Mouse (Mus musculus) heart, postnatal 10 days (tissue): ENCODE results near the gene Mybpc3. TPM values are rescaled to one million over a fixed set of nuclear protein-coding genes. Genes with fewer than 3 reads are reported as not detected.

Experiments
- DNase-seq, 2 experiments: peaks; one replicate each; pipeline ENCODE4 v3.0.0; 2021
- intact Hi-C: fragments of 180-260 bp; cut with DNase I; formaldehyde crosslinking; loops from one replicate; pipeline ENCODE4 v1.15.1; 2025
- total RNA-seq, 2 experiments: library from RNA; stranded (reverse); gene quantifications; 2 replicates each; pipeline ENCODE4 v1.2.3; 2021

The Mybpc3 gene
- total RNA-seq = 1,000 to 10,000 TPM; 1,924 to 2,166 TPM

DNA sequence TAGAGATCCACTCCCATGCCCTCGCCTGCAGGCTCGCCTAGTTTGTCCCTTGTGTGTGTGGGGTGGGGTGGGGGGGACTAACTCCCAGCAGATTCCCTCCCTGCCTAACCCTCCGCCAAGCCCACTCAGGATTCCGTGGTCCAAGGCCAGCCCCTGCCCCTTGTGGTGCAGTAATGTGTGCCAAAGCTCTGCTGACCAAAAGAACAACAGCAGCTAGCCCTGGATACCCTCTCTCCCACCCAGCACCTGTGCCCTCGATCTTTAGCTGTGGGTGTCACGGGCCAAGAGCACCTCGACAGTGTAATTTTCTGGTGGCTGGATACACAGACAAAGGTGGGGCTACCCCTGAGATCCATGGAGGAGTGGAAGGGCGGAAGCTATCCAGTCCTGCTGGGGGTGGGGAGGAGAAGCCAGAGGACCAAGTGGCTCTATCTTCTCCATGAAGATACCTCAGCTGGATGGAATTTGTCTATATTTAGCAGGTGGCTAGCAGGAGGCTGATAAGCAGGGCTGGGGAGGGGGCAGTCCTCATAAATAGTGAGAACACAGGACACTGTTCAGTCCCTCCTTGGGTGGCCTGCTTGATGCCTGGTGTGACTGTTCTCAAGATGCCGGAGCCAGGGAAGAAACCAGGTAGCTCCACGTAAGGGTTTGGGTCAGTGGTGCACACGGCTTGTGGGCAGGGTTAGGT is at the start of gene Mybpc3:
Gene Mybpc3 (plus strand): TSS at position 560 of the 691 bp plus-strand sequence.
- intact Hi-C loops = loop anchor here (5.0 kb wide), 2 partner anchors 120 to 140 kb away; partner anchors contain the start of genes Ddb2 and Pacsin3

DNA sequence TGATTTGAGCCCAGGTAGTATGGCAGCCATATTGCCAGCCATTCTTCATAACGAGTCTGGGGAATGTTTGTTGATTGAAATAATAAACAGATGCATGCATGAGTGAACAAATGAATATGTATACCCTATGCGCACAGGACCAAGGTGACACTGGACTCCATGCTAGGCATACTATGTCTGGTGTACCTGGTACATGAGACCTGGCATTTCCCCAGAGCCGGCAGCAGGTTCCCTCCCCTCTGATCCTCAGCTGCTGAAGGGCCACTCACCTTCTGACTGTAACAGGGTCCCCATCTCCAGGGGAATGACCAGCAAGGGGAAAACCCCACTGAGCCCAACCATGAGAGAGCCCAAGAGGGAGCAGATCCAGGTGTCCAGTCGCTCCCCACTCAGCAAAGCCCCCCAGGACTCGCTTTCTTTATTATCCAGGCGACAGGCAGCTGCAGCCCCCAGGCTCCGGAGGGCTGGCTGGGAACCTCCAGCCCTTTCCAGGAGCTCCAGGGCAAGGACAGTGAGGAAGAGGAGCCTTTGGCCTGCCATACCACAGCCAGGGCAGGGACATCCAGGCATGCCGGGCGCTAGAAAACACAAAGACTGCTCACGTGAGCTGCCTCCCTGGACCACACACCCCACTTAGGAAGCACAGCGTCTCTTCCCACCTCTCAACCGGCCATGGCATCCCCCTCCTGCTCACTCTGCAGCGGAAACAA is 49.6 kb upstream of the Mybpc3 start:
- no peak for DNase-seq
- intact Hi-C loops = no loop called here

More for the DNA sequence above, at the start of gene Mybpc3:
- peak; percentile 74 to 80 for DNase-seq

DNA sequence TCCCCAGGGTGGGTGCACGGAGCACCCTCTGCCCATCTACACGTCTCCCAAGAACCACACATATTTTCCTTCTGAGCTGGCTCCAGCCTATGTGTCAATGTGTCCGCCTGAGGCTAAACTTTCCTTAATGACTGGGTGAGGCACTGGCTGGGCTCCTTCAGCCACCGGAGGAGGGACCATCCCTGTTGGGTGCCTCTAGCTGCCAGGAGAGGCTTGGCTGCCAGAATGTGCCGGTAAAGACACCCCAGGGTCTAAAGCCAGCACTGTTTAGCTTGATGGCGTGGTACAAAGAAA is 49.1 kb upstream of the Mybpc3 start:
- no peak for DNase-seq
- intact Hi-C loops = no loop called here

DNA sequence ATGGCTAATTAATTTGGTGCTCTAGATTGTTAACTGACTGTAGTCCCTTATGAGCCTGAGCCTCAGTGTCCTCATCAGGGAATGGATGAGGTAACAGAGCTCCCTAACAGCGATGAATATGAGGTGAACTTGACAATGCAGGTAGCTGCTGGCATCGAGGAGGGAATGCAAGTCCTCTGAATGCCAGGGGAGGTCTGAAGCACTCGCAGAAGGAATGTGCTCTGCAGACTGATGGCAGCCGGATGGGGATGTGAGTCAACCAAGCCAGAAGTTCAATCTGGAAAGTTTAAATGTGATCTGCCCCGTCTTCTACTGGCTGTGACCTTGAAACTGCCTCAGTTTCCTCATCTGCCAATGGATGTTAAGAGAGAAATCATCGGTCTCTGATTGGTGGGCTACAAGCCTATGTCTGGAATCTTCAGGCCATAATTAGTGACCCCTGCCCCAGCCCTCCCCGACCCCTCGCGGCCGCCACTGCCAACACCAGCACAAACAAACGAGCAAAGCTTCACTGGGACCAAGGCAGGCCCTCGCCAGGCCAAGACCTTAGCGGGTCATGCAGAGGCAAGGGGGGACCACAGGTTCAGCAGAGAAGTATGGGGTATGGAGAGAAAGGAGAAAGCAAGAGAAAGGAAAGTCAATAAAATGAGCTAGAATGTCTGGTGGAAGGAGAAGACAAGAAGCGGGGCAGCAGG is 48.5 kb upstream of the Mybpc3 start:
- no peak for DNase-seq
- intact Hi-C loops = no loop called here

DNA sequence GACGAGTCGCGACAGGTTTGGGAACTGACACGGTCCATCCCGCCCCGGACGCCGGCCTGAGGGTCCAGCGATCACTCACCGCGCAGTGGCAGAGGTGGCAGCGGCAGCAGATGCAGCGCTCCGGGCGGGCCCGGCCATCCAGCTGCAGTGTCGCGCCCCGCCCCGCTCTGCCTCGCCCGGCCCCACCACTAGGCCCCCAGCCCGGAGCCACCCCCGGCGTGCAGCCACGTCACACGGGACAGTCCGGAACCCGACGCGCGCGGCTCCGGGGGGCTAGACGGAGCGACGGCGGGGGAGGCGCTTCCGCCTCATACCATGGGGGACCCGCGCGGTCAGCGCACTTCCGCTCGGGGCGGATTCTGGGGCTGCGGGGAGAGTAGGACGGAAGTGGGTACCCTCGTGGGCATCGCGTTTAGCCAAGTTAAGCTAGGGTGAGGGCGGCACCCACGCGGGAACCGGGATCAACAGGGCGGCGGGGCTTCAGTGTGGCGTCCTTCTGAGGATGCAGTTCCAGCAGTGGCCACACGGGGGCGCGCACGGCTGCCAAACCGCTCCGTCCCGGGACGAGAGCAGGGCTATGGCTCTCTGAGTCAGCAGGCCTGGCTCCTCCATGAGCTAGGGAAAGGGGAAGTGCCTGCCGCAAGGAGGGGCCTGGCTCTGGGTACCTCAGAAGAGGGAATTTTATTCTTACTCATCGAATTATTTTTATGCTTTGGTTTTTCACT is 47.7 kb upstream of the Mybpc3 start, which contains the start of gene Slc39a13:
Gene Slc39a13 (minus strand): TSS at position 342 of the 725 bp plus-strand sequence.
- DNase-seq = peak; percentile 98
- intact Hi-C loops = loop anchor here (1.0 to 5.0 kb wide), 2 partner anchors 31 to 132 kb away; partner anchors contain the start of genes Acp2 and Nr1h3

DNA sequence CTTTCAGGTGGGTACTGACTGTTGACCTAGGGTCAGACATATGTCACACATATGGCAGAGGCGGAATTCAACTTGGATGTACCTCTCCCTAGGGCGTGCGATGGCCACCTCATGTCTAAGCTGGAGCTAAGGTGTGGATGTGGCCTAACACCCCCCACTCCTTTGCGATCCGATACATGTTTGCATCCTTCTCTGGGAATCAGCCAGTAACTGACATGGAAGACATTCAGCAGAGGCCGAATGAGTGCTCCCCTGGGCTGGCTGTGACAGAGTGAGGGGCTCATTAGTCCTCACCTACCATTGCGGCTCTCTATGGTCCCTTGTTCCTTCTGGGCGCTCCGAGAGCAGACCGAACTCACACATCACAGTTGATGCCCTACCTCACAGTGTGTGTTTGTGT is 46.9 kb upstream of the Mybpc3 start:
- no peak for DNase-seq
- intact Hi-C loops = loop anchor here (5.0 kb wide), 1 partner anchor 131 kb away; the partner anchor contains the start of genes Acp2 and Nr1h3

DNA sequence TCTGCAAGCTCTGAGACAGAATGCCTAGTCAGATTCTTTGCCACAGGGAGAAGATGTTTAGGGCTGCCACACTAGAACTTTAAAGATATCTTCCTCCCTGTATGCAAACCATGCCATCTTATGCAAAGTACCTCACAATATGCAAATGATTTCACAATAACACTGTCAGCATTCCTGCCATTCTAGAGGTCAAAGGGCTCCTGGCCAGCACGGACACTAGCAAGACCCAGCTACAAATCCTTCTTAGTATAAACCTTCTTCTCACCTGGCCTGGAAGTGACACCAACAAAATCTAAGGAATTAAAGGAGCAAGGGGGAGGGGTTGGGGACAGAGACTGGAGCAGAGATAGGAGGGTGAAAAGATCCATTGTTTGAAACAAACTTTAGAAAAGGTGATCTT is 45.9 kb upstream of the Mybpc3 start:
- no peak for DNase-seq
- intact Hi-C loops = loop anchor here (5.0 kb wide), 1 partner anchor 130 kb away; the partner anchor contains the start of genes Acp2 and Nr1h3

DNA sequence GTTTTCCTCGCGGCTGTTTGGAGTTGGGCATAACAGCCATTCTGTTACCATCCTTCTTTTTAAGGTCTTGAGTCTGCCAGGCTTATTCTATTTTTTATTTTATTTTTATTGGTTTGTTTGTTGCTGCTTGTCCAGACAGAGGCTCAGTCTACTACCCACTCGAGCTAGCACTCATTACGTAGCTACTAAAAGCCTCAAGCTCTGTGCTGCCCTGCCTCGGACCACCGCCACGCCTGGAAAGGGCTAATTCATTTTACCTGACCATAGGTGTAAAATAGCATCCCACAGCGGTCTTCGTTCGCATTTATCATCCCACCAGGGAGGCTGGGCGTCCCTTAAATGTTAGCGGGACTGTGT is 40.0 kb upstream of the Mybpc3 start:
- intact Hi-C loops = no loop called here
- DNase-seq = no peak

DNA sequence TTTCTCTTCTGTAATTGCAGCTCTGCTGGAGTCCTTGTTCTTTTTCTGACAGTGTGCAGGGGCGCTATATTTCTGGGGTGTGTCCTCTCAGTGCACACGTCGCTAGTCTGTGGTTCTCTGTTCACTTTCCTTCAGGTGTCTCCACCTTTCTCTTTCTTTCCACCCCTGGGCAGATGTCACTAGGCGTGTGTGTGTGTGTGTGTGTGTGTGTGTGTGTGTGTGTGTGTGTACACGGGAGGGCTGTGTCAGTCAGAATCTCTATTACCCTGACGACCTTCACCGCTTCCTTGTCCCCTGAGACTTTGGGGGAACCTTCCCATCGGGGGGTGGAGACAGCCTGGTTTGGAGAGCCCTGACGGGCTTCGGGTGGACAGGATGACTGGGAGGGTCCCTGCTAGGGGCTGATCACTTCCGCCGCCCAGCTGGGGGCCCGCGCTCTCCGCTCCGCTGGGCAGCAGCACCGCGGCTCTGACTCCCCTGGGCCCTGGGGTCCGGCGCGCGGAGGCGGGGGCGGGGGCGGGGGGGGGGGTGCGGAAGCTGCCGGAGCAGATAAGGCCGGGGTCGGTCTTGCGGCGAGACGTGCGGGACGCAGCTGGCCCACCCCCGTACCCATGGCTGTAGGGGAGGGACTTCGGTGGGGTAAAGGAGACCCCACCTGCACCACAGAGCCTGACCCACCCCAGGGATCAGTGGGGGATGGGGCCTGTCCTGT is 39.5 kb upstream of the Mybpc3 start:
- no peak for DNase-seq
- intact Hi-C loops = no loop called here

DNA sequence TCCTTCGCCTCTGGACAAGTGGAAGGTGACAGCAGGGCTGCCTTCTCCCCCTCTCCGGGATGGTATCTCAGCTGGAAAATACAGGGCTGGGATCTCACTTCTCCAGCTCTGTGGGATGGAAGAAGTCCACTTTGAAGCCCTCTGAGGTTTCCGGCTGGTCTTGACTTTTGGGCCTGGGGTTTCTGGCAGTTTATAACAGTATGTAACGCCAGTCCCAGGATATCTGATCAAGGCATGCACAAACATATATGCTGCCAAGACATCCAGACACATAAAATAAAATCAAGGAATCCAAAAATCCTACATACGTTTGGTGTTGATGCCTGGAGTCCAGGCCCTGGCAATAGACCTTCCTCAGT is 38.9 kb upstream of the Mybpc3 start:
- no peak for DNase-seq
- intact Hi-C loops = no loop called here

DNA sequence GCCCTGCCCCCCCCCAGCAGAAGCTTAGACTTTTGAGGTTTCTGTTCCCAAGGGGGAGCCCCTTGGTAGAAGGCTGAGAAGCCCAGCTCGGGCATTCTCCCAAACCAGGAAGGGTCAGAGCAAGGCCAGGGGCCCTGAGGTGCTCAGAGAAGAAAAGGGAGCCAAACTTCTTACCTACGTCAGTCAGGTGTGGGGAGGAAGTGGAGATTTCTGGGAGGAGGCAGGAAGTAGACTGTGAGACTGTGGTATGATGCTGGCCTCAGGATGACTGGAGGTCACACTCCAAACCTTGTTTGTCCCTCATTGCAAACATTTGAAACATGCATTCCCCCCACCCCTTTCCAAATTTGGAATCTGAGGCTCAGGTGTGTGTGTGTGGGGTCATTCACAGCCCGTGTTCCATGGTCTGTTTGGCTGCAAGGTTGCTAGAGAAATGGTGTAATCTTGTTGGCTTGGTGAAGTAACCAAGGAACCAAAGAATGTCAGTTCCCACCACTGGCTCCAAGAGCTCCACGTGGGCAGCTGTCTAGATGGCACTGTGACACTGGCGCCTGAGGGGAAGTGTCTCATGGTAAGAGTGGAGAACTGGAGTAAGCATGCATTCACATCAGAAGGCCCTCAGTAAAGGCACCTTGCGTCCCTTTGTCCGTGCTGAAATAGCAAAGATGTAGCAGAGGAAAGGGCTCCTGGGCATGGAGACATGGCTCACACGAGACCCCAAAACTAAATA is 37.0 kb upstream of the Mybpc3 start:
- no peak for DNase-seq
- intact Hi-C loops = no loop called here

DNA sequence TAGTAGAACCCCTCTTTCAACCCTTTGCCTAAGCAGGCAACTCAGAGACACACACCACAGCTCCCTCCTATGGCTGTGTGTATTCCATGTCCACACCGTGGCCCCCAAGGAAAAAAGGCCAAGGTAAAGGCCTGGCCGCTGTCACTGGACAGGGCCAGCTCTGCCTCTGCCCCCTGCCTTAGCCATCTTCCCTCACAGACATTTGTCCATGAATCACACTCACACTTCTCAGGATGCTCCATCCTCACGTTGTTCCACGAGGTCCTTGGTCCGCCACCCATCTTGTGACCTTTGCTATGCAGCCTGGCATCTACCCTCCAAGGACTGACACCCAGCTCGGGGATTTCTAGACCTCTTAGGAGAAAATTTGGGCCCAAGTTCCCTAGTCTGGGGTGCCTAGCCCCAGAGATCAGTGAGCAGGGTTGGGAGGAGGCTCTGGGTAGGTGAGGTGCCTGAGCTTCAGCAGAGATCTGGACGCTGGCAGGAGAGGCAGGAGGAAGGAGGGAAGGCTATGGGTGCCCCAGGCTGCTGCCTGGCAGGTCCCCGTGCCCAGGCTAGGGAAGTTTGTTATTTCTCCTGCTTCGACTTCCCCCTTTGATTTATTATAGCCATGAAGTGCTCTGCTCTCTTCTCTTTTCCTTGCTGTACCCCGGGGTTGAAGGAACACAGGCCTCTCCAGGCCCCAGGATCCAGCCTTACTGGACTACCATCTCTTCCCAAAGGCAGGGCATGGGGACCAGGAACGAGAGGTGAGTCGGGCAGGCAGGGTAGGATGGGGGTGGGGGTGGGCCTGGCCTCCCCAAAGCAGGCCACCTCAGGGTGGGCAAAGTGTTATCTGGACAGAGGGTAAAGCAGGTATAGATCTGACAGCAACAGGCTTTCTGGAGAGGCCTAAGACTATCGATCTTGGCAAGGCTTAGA is 35.9 kb upstream of the Mybpc3 start, which contains the start of gene Spi1:
Gene Spi1 (plus strand): TSS at position 616 of the 921 bp plus-strand sequence.
- intact Hi-C loops = no loop called here
- DNase-seq = no peak

DNA sequence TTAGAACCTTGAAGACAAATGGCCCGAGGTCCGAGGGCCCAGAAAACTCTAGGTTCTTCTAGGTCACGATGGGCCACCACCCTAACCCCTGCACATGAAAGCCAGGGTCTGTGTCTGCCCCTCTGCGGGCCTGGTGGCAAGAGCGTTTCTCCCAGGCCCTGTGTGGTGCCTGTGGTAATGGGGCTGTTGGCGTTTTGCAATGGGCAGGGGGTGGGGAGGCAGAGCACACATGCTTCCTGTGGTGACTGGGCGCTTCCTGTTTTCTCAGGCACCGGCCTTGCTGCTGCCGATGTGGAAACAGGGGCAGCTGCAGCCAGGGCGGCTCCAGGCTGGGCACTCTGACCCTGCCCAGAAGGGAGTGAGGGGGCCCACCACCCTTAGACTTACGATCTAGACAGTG is 35.1 kb upstream of the Mybpc3 start:
- intact Hi-C loops = no loop called here
- peak; percentile 53 to 58 for DNase-seq

DNA sequence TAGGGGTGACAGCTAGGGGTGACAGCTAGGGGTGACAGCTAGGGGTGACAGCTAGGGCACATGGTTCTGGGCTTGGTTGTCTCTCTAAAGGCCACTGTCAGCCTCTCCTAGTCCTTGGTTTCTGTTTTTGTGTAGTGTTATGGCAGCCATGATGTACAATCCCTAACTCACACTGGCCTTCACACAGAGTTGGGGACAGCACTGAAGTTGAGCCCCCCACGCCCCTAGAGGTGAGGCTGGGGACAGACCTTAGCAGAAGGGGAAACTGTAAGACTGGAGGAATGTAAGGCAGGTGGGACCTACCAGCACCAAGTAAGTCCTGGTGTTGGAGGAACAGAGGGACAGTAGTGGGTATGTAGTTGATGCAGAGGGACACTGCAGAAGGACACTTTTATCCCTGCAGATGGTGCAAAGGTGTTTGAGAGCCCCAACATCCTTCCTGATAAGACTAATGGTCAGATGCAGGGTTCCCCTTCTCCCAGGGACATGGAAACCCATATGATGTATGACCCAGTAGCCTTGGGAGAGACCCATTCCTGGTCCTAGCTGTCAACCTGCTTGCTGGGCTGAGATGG is 34.5 kb upstream of the Mybpc3 start:
- intact Hi-C loops = no loop called here
- no peak for DNase-seq

DNA sequence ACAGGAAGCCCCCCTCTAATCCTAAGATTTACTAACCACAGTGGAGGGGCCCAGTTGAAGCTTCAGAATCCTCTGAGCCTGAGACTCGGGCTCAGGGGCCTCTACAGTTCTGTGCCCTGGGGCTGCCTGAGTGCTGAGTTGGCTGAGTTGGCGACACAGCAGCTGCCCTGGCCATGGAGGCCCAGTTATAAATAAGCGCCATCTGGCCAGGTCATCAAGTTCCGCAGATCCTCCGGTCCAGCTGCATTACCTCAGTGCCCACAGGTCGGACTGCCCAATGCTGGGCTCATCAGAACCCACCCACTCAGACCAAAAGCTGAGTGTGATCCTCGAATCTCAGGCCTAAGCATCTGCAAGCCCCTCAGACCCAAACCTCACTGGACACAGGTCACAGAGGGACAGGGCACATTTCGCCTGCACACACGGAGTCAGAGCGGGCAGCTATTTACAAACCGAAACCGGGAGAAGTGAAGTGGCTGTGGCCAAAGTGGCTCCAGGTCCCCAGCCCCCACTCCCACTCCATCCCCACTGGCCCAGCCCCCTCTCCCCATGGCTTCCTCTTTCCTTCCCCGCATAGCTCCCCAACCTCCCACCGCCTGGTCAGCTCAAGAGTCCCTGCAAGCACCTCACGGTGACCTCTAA is 33.6 kb upstream of the Mybpc3 start:
- DNase-seq = no peak
- intact Hi-C loops = no loop called here

DNA sequence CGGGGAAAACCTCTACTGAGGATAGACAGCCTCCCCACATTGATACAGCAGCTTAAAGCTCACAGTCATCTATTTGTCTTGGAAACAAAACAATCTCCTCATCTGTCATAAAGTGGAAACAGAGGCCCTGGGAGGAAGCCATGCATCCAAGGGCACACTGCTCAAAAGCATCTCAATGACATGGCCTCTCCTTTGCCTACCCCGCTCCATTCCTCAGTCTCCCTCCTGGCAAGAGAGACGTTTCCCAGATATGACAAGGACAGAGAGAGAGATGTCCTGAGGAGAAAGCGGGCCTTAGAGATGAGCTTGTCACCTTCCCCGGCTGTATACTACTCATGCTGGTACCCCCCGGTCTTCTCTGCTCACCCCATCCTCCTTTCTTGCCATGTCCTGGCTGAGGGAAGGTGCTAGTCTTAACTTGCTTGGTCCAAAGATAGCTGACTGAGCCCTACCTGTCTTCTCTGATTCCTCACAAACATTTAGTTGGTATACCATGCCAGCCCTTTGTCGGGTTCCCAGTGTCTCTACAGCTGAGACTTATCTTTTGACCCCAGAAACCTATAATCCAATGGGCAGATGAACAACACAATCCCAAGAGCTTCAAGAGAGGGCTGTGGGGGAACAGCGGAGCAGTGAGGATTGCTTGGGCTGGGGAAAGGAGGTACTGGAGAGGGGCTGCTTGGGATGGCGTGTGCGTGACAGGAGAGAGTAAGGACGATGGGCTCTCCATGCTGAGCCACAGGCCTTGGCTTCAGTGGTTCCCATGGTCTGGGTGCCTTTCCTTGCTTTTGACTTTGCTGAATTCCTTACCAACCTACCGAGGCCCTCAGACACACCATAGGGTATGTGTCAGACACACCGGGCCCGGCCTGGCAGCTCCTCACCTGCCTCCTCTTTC is 32.2 kb upstream of the Mybpc3 start:
- no peak for DNase-seq
- intact Hi-C loops = no loop called here
